Mouse (Mus musculus) forebrain, embryonic 14.5 days (tissue): Measurements from ENCODE around the gene Olfr43. TPM values are rescaled to one million over a fixed set of nuclear protein-coding genes. Genes with fewer than 3 reads are reported as not detected.

Experiments
- ATAC-seq: fragments of 200-750 bp; cut with Nextera tagmentation; 2 replicates; pipeline ENCODE4 v1.8.0; 2017; ENCODE audit warnings: mild to moderate bottlenecking, moderate library complexity
- DNase-seq: peaks from one replicate; pipeline ENCODE4 v3.0.0-alpha.2; 2015; ENCODE audit warnings: low spot score
- H3K27ac ChIP-seq: fragments of 300-500 bp; sonication (generic); 2 replicates; pipeline ENCODE4 v1.5.1; 2014; ENCODE audit warnings: low read depth, mild to moderate bottlenecking, control low read depth, low read length, moderate library complexity
- H3K27me3 ChIP-seq: fragments of 300-500 bp; sonication (generic); replicated peaks from 2 replicates; pipeline ENCODE4 v1.6.1; 2014; ENCODE audit warnings: low read length, control low read depth, mixed read lengths; ENCODE audit not compliant: control insufficient read depth, insufficient read depth
- H3K36me3 ChIP-seq: fragments of 300-500 bp; sonication (generic); 2 replicates; pipeline ENCODE4 v1.6.1; 2014; ENCODE audit warnings: low read length, control low read depth; ENCODE audit not compliant: control insufficient read depth, insufficient read depth
- H3K4me1 ChIP-seq: fragments of 300-500 bp; sonication (generic); 2 replicates; pipeline ENCODE4 v1.6.1; 2014; ENCODE audit warnings: antibody characterized with exemption, low read length, control low read depth; ENCODE audit not compliant: control insufficient read depth, insufficient read depth
- H3K4me2 ChIP-seq: fragments of 300-500 bp; sonication (generic); 2 replicates; pipeline ENCODE4 v1.6.1; 2014; ENCODE audit warnings: mild to moderate bottlenecking, control low read depth, low read length
- H3K4me3 ChIP-seq: fragments of 300-500 bp; sonication (generic); 2 replicates; pipeline ENCODE4 v1.5.1; 2014; ENCODE audit warnings: low read depth, low read length, control low read depth
- H3K9ac ChIP-seq: fragments of 300-500 bp; sonication (generic); 2 replicates; pipeline ENCODE4 v1.6.1; 2014; ENCODE audit warnings: mild to moderate bottlenecking, low read length, control low read depth, moderate library complexity
- H3K9me3 ChIP-seq: fragments of 300-500 bp; sonication (generic); replicated peaks from 2 replicates; pipeline ENCODE4 v1.6.1; 2016; ENCODE audit warnings: low read length, control low read depth, mixed read lengths; ENCODE audit not compliant: control insufficient read depth
- WGBS: fragments of 180-500 bp; shearing (Covaris S2); extraction: QIAGEN DNeasy Blood & Tissue Kit; methylation state at CpG from one replicate; pipeline ENCODE4 v1.1.7; 2014; 5-methylcytosine and 5-hydroxymethylcytosine counted together
- polyA plus RNA-seq: library from polyadenylated mRNA; unstranded; fragments of >200 nt; fragmentation: Nextera tagmentation; extraction: Ambion mirVana; gene quantifications from 2 replicates; pipeline ENCODE4 v1.2.1, GENCODE M21; 2014

Gene Olfr43
- polyA plus RNA-seq, result not detected in 2 replicates

GRCm38 (mm10) chr11:74211279-74211678 is at the start of gene Olfr43:
TSS of gene Olfr43 (minus strand) at chr11:74211379.
- H3K4me3 ChIP-seq, result no peak within 1 kb of the TSS
- WGBS, result 57% methylated on average over 1 of the region's 1 CpGs

DNA sequence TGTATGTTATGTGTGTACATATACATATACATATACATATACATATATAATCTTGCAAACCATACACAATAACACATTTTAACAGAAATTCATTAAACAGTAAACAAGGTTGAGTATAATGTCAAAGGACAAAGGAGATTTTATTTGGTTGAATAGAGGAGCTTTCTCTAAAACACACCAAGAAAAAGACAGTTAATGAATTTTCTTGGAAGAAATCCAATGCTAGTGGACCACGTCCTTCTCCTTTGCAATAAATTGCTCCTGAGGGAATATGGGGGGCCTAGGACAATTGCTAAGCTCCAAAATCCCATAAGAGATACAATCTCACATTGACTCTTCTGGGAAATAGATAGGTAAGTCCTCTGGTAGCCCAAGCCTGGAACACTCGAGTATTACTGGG is 48.3 kb upstream of the Olfr43 start, which contains the start of gene Olfr406:
Olfr406 (plus strand) TSS at position 301 of the 400 bp plus-strand sequence.
- Histone ChIP-seq H3K4me3 (no peak within 1 kb of the TSS), H3K27me3 (no peaks in the 10 kb centered on the region), H3K4me1 (no peaks in the 10 kb centered on the region), H3K36me3 (no peaks in the 10 kb centered on the region), H3K4me2 (no peak within 1 kb of the TSS), H3K27ac (no peak within 1 kb of the TSS), H3K9ac (no peak within 1 kb of the TSS), H3K9me3 (no peaks in the 10 kb centered on the region)
- ATAC-seq (no peak), DNase-seq (no peak)
- 58% methylated on average over 2 of the region's 2 CpGs for WGBS

More at GRCm38 (mm10) chr11:74211279-74211678, at the start of gene Olfr43:
- H3K4me1 ChIP-seq, result no peaks in the 10 kb centered on the region
- H3K9ac ChIP-seq, result no peak within 1 kb of the TSS
- H3K36me3 ChIP-seq, result no peaks in the 10 kb centered on the region
- DNase-seq (no peak), ATAC-seq (no peak)
- no peak within 1 kb of the TSS for H3K27ac ChIP-seq
- H3K9me3 ChIP-seq, result no peaks in the 10 kb centered on the region; the same call in 1 of the 2 replicates
- H3K4me2 ChIP-seq, result no peak within 1 kb of the TSS
- H3K27me3 ChIP-seq, result no peaks in the 10 kb centered on the region

GRCm38 (mm10) chr11:74241201-74241600 is 30.0 kb upstream of the Olfr43 start:
- no peaks in the 10 kb centered on the region for H3K27me3 ChIP-seq
- DNase-seq (no peak), ATAC-seq (no peak)
- peaks cover 7% of the 10 kb centered on the region; the same call in 1 of the 2 replicates for H3K9me3 ChIP-seq
- no peaks in the 10 kb centered on the region for H3K36me3 ChIP-seq
- WGBS, result 90% methylated on average over 3 of the region's 3 CpGs
- H3K4me1 ChIP-seq, result no peaks in the 10 kb centered on the region
- H3K4me2 ChIP-seq, result no peak overlapping the region
- no peak overlapping the region for H3K9ac ChIP-seq
- H3K27ac ChIP-seq, result no peak overlapping the region
- H3K4me3 ChIP-seq, result no peak overlapping the region

DNA sequence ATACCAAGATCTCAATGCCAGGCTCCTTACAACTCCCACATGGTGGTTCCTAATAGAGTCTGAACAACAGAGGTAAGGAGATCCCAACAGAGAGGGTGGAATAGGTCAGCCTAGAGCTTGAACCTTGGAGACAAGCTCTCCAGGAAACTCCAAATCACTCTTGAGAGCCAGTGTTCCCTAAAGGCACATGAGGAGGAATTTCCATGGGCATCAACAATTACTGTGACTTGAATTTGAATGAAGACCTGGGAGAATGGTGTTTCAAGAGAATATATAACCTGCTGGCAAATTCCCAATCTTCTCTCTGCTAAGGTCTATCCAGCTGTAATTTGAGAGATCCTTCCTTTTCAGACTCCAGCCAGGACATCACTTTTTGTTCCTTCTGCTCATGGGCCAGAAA is 25.2 kb downstream of the Olfr43 start, which contains the start of gene Olfr403:
Olfr403 (plus strand) TSS at position 301 of the 400 bp plus-strand sequence.
- H3K27me3 ChIP-seq, result no peaks in the 10 kb centered on the region
- H3K9me3 ChIP-seq, result peaks cover 4% of the 10 kb centered on the region; the same call in 1 of the 2 replicates
- no peak within 1 kb of the TSS for H3K4me2 ChIP-seq
- no peak for ATAC-seq
- DNase-seq, result no peak
- no peaks in the 10 kb centered on the region for H3K36me3 ChIP-seq
- H3K4me3 ChIP-seq, result no peak within 1 kb of the TSS
- H3K9ac ChIP-seq, result no peak within 1 kb of the TSS
- no peaks in the 10 kb centered on the region for H3K4me1 ChIP-seq
- H3K27ac ChIP-seq, result no peak within 1 kb of the TSS

- H3K4me1 ChIP-seq, result no peaks in the 10 kb centered on the region
- no peak overlapping the region for H3K9ac ChIP-seq
- peaks cover 4% of the 10 kb centered on the region; the same call in 1 of the 2 replicates for H3K9me3 ChIP-seq
- H3K4me3 ChIP-seq, result no peak overlapping the region
- 78% methylated on average over 4 of the region's 4 CpGs for WGBS
- H3K4me2 ChIP-seq, result no peak overlapping the region
- DNase-seq (no peak), ATAC-seq (no peak)
- no peaks in the 10 kb centered on the region for H3K36me3 ChIP-seq
- H3K27ac ChIP-seq, result no peak overlapping the region
- H3K27me3 ChIP-seq, result no peaks in the 10 kb centered on the region
These were observed 27.4 kb downstream of the Olfr43 start for GRCm38 (mm10) chr11:74183745-74184144.

- no peaks in the 10 kb centered on the region for H3K27me3 ChIP-seq
- H3K4me3 ChIP-seq, result no peak overlapping the region
- no peaks in the 10 kb centered on the region for H3K36me3 ChIP-seq
- no peak overlapping the region for H3K9ac ChIP-seq
- H3K9me3 ChIP-seq, result peaks cover 4% of the 10 kb centered on the region; the same call in 1 of the 2 replicates
- DNase-seq, result no peak
- H3K27ac ChIP-seq, result no peak overlapping the region
- no peak for ATAC-seq
- H3K4me1 ChIP-seq, result no peaks in the 10 kb centered on the region
- H3K4me2 ChIP-seq, result no peak overlapping the region
- 86% methylated on average over 4 of the region's 4 CpGs for WGBS
These were observed 28.0 kb downstream of the Olfr43 start for GRCm38 (mm10) chr11:74183168-74183567.

- H3K36me3 ChIP-seq, result no peaks in the 10 kb centered on the region
- no peak overlapping the region for H3K27ac ChIP-seq
- no peaks in the 10 kb centered on the region for H3K4me1 ChIP-seq
- peaks cover 4% of the 10 kb centered on the region; the same call in 1 of the 2 replicates for H3K9me3 ChIP-seq
- no peaks in the 10 kb centered on the region for H3K27me3 ChIP-seq
- no peak for ATAC-seq
- DNase-seq, result no peak
- no peak overlapping the region for H3K9ac ChIP-seq
- H3K4me3 ChIP-seq, result no peak overlapping the region
- no peak overlapping the region for H3K4me2 ChIP-seq
These were observed 42.4 kb downstream of the Olfr43 start for GRCm38 (mm10) chr11:74168771-74169170.

Other genes with a start within 250 kb of the Olfr43 start
- not detected in 2 replicates for gene Olfr398, start 221.0 kb downstream of the Olfr43 start, polyA plus RNA-seq
- not detected in 2 replicates for gene Olfr139, start 154.8 kb downstream of the Olfr43 start, polyA plus RNA-seq
- gene Olfr399, start 154.8 kb downstream of the Olfr43 start, polyA plus RNA-seq, result not detected in 2 replicates
- gene Zfp616, start 141.4 kb downstream of the Olfr43 start, polyA plus RNA-seq, result not detected in 2 replicates
- not detected in 2 replicates for gene Olfr401, start 97.7 kb downstream of the Olfr43 start, polyA plus RNA-seq
- gene Olfr402, start 57.9 kb downstream of the Olfr43 start, polyA plus RNA-seq, result not detected in 2 replicates
- gene Olfr403, start 25.1 kb downstream of the Olfr43 start, polyA plus RNA-seq, result not detected in 2 replicates
- not detected in 2 replicates for gene Olfr406, start 48.4 kb upstream of the Olfr43 start, polyA plus RNA-seq
- gene Olfr59, start 72.4 kb upstream of the Olfr43 start, polyA plus RNA-seq, result not detected in 2 replicates
- not detected in 2 replicates for gene Olfr410, start 126.7 kb upstream of the Olfr43 start, polyA plus RNA-seq
- gene Olfr411, start 141.3 kb upstream of the Olfr43 start, polyA plus RNA-seq, result not detected in 2 replicates
- not detected in 2 replicates for gene Olfr412, start 150.7 kb upstream of the Olfr43 start, polyA plus RNA-seq